Mouse (Mus musculus): ENCODE data around the gene Mdfic.

GRCm38 (mm10) chr6:15719919-15720318, 542 bp upstream of the Mdfic start:
- no peak for TF ChIP-seq CTCF (IDR thresholded peaks at IDR 0.05; ENCODE audit: low read depth)
- no peak for TF ChIP-seq EP300 (IDR thresholded peaks at IDR 0.05; ENCODE audit: low read depth)
